ENCODE assay signal across 9 mouse cellular contexts in the genomic region with DNA sequence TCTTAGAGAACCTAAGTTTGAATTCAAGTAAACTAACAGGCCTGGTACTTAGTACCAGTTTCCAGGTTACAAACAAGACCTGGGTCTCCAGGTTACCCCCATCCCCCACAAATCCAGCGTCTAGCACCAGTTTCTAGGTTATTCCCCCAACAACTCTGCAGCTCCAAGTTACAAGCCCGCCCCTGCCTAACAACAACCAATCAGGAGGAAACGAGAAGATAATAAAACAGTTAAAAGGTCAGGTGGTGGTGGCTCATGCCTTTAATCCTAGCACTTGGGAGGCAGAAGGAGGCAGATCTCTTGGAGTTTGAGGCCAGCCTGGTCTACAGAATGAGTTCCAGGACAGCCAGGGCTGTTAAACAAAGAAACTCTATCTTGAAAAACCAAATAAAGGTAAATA.
DNase-seq lines count a peak whose midpoint lies in the region.
"Had no signal": no experiment of that assay in that cellular context is flagged by ENCODE, and none has a peak within 500 bp of the region (broad histone marks: within the 10 kb centered on the region; RNA-seq: fewer than 3 reads in every experiment).

No protein-coding gene starts in this region.

- DNase-seq in R1 (ENCODE audit: low read depth, low spot score) (peak; percentile 78), ZHBTc4 (ENCODE audit: low read depth, low spot score) (peak; percentile 63), MN1 (ENCODE audit: low spot score) (no peak)
- no peak for DNase-seq in heart, adult 11 months
- DNase-seq: adrenal gland, adult 2 months; adrenal gland, adult 8-10 months; cerebellum, adult 11 months; cerebellum, adult 11-12 months; cerebellum, adult 8-10 months had no signal

Comparison
In these comparisons a context has a peak if more than half of its experiments do, and no peak if none do; other contexts are left out.
1. DNase-seq: peak in R1 (single experiment) and ZHBTc4 (single experiment); none in MN1 (single experiment) and heart, adult 11 months (single experiment).